Mouse (Mus musculus) forebrain, embryonic 10.5 days (tissue): ENCODE results near the gene Wdr6. TPM values are rescaled to one million over a fixed set of nuclear protein-coding genes. Genes with fewer than 3 reads are reported as not detected.
"Not testable (repeated sequence)": the region's sequence is repeated elsewhere in the genome, so short reads cannot be mapped to it uniquely, and the experiment has no call there.

Experiments
- DNase-seq: peaks from one replicate; pipeline ENCODE4 v3.0.0-alpha.2; 2017; ENCODE audit warnings: low spot score; ENCODE audit errors: extremely low spot score
- H3K27ac ChIP-seq: fragments of 300-500 bp; sonication (generic); 2 replicates; pipeline ENCODE4 v1.5.1; 2016; ENCODE audit warnings: mild to moderate bottlenecking
- H3K27me3 ChIP-seq: fragments of 300-500 bp; sonication (generic); 2 replicates; pipeline ENCODE4 v1.6.1; 2016; ENCODE audit warnings: mild to moderate bottlenecking; ENCODE audit not compliant: poor library complexity, severe bottlenecking
- H3K36me3 ChIP-seq: fragments of 300-500 bp; sonication (generic); replicated peaks from 2 replicates; pipeline ENCODE4 v1.6.1; 2016; ENCODE audit warnings: mild to moderate bottlenecking, moderate library complexity
- H3K4me1 ChIP-seq: fragments of 300-500 bp; sonication (generic); 2 replicates; pipeline ENCODE4 v1.6.1; 2016
- H3K4me3 ChIP-seq: fragments of 300-500 bp; sonication (generic); 2 replicates; pipeline ENCODE4 v1.5.1; 2016; ENCODE audit warnings: mild to moderate bottlenecking, moderate library complexity
- H3K9me3 ChIP-seq: fragments of 300-500 bp; sonication (generic); 2 replicates; pipeline ENCODE4 v1.6.1; 2016; ENCODE audit warnings: mild to moderate bottlenecking, moderate library complexity
- WGBS: fragments of 180-500 bp; shearing (Covaris S2); methylation state at CpG from one replicate; pipeline ENCODE4 v1.1.7; 2016; 5-methylcytosine and 5-hydroxymethylcytosine counted together
- polyA plus RNA-seq: library from polyadenylated mRNA; unstranded; fragments of >200 nt; fragmentation: Nextera tagmentation; extraction: Ambion mirVana; gene quantifications from 2 replicates; pipeline ENCODE4 v1.2.1, GENCODE M21; 2016

Gene Wdr6
- 203 and 212 TPM in 2 replicates for polyA plus RNA-seq

GRCm38 (mm10) chr9:108578545-108579343, at the start of gene Wdr6:
Gene Wdr6 (minus strand): TSS chr9:108578739.
- H3K4me1 ChIP-seq: peaks cover 57% of the 10 kb centered on the region

GRCm38 (mm10) chr9:108628141-108628540, 49.6 kb upstream of the Wdr6 start:
- no peak overlapping the region for H3K27ac ChIP-seq
- H3K4me3 ChIP-seq: no peak overlapping the region
- no peak for DNase-seq
- peaks cover 49% of the 10 kb centered on the region for H3K36me3 ChIP-seq
- 92% methylated on average over 4 of the region's 4 CpGs for WGBS
- H3K27me3 ChIP-seq: no peaks in the 10 kb centered on the region
- H3K4me1 ChIP-seq: no peaks in the 10 kb centered on the region
- no peaks in the 10 kb centered on the region for H3K9me3 ChIP-seq

More at GRCm38 (mm10) chr9:108578545-108579343, at the start of gene Wdr6:
- H3K27ac ChIP-seq: peak within 1 kb of the TSS; percentile 95
- no peaks in the 10 kb centered on the region for H3K9me3 ChIP-seq
- peaks cover 64% of the 10 kb centered on the region for H3K36me3 ChIP-seq
- peak; percentile 98 for DNase-seq
- no peaks in the 10 kb centered on the region for H3K27me3 ChIP-seq
- 5% methylated on average over 51 of the region's 51 CpGs for WGBS
- H3K4me3 ChIP-seq: peak within 1 kb of the TSS; percentile 86

- no peak for DNase-seq
- Histone ChIP-seq H3K36me3 (peaks cover 41% of the 10 kb centered on the region), H3K27me3 (no peaks in the 10 kb centered on the region), H3K9me3 (no peaks in the 10 kb centered on the region), H3K27ac (no peak overlapping the region), H3K4me3 (no peak overlapping the region), H3K4me1 (no peaks in the 10 kb centered on the region)
- WGBS: 77% methylated on average over 2 of the region's 2 CpGs
Observed at GRCm38 (mm10) chr9:108626498-108626897, 48.0 kb upstream of the Wdr6 start.

GRCm38 (mm10) chr9:108617301-108617700, 38.8 kb upstream of the Wdr6 start:
- DNase-seq: no peak
- no peaks in the 10 kb centered on the region for H3K9me3 ChIP-seq
- 92% methylated on average over 1 of the region's 1 CpGs for WGBS
- no peak overlapping the region for H3K4me3 ChIP-seq
- 0 out of 2 replicates have a peak, but pooled peaks cover 3% of the 10 kb centered on the region for H3K4me1 ChIP-seq
- no peaks in the 10 kb centered on the region for H3K27me3 ChIP-seq
- H3K36me3 ChIP-seq: peaks cover 87% of the 10 kb centered on the region
- no peak overlapping the region for H3K27ac ChIP-seq

GRCm38 (mm10) chr9:108611488-108611887, 32.9 kb upstream of the Wdr6 start:
- Histone ChIP-seq H3K27ac (no peak overlapping the region), H3K4me1 (0 out of 2 replicates have a peak, but pooled peaks cover 7% of the 10 kb centered on the region), H3K27me3 (no peaks in the 10 kb centered on the region), H3K4me3 (no peak overlapping the region), H3K36me3 (peaks cover 100% of the 10 kb centered on the region), H3K9me3 (no peaks in the 10 kb centered on the region)
- DNase-seq: no peak
- WGBS: 95% methylated on average over 10 of the region's 10 CpGs

GRCm38 (mm10) chr9:108608889-108609288, 30.4 kb upstream of the Wdr6 start:
- no peaks in the 10 kb centered on the region for H3K27me3 ChIP-seq
- peaks cover 12% of the 10 kb centered on the region; the same call in 1 of the 2 replicates for H3K4me1 ChIP-seq
- 91% methylated on average over 4 of the region's 4 CpGs for WGBS
- no peak overlapping the region for H3K27ac ChIP-seq
- H3K36me3 ChIP-seq: peaks cover 100% of the 10 kb centered on the region
- no peak overlapping the region for H3K4me3 ChIP-seq
- no peaks in the 10 kb centered on the region for H3K9me3 ChIP-seq
- DNase-seq: no peak

GRCm38 (mm10) chr9:108607929-108608328, 29.4 kb upstream of the Wdr6 start:
- WGBS: 95% methylated on average over 5 of the region's 5 CpGs
- Histone ChIP-seq H3K4me1 (peaks cover 12% of the 10 kb centered on the region; the same call in 1 of the 2 replicates), H3K36me3 (peaks cover 100% of the 10 kb centered on the region)
- DNase-seq, H3K4me3 ChIP-seq, H3K9me3 ChIP-seq, H3K27me3 ChIP-seq, H3K27ac ChIP-seq: not testable (repeated sequence)

GRCm38 (mm10) chr9:108601986-108602385, 23.4 kb upstream of the Wdr6 start:
- peaks cover 16% of the 10 kb centered on the region for H3K4me1 ChIP-seq
- H3K9me3 ChIP-seq: no peaks in the 10 kb centered on the region
- H3K4me3 ChIP-seq: no peak overlapping the region
- no peak for DNase-seq
- WGBS: 90% methylated on average over 4 of the region's 4 CpGs
- H3K27me3 ChIP-seq: no peaks in the 10 kb centered on the region
- no peak overlapping the region for H3K27ac ChIP-seq
- peaks cover 54% of the 10 kb centered on the region for H3K36me3 ChIP-seq

- Histone ChIP-seq H3K9me3 (no peaks in the 10 kb centered on the region), H3K27ac (no peak overlapping the region), H3K4me1 (peaks cover 27% of the 10 kb centered on the region), H3K27me3 (no peaks in the 10 kb centered on the region), H3K4me3 (no peak overlapping the region), H3K36me3 (peaks cover 34% of the 10 kb centered on the region)
- WGBS: 74% methylated on average over 2 of the region's 2 CpGs
- DNase-seq: no peak
Observed at GRCm38 (mm10) chr9:108600011-108600410, 21.5 kb upstream of the Wdr6 start.

- Histone ChIP-seq H3K27ac (no peak overlapping the region), H3K4me1 (peaks cover 23% of the 10 kb centered on the region), H3K9me3 (no peaks in the 10 kb centered on the region), H3K36me3 (peaks cover 32% of the 10 kb centered on the region), H3K4me3 (no peak overlapping the region), H3K27me3 (no peaks in the 10 kb centered on the region)
- DNase-seq: no peak
- WGBS: 74% methylated on average over 4 of the region's 4 CpGs
Observed at GRCm38 (mm10) chr9:108599021-108599566, 20.6 kb upstream of the Wdr6 start.

- Histone ChIP-seq H3K36me3 (peaks cover 20% of the 10 kb centered on the region), H3K27ac (peak within 1 kb of the TSS; percentile 88), H3K27me3 (no peaks in the 10 kb centered on the region), H3K4me3 (peak within 1 kb of the TSS; percentile 77), H3K9me3 (no peaks in the 10 kb centered on the region), H3K4me1 (peaks cover 23% of the 10 kb centered on the region)
- WGBS: 2% methylated on average over 69 of the region's 69 CpGs
- peak; percentile 62 for DNase-seq
Observed at GRCm38 (mm10) chr9:108596998-108597764, 18.6 kb upstream of the Wdr6 start, which contains the start of gene P4htm. Gene P4htm (minus strand): TSS chr9:108597667.

- no peak for DNase-seq
- Histone ChIP-seq H3K27ac (no peak overlapping the region), H3K4me1 (peaks cover 30% of the 10 kb centered on the region), H3K9me3 (no peaks in the 10 kb centered on the region), H3K27me3 (no peaks in the 10 kb centered on the region), H3K4me3 (no peak overlapping the region), H3K36me3 (peaks cover 17% of the 10 kb centered on the region)
- 85% methylated on average over 3 of the region's 3 CpGs for WGBS
Observed at GRCm38 (mm10) chr9:108594354-108594753, 15.8 kb upstream of the Wdr6 start.
